Mouse (Mus musculus): ENCODE measurements around the gene Pik3r2.

Gene Pik3r2

GRCm38 (mm10) chr8:70800648-70801047, 24.1 kb upstream of the Pik3r2 start:
- DNase-seq = peak; percentile 72

DNA sequence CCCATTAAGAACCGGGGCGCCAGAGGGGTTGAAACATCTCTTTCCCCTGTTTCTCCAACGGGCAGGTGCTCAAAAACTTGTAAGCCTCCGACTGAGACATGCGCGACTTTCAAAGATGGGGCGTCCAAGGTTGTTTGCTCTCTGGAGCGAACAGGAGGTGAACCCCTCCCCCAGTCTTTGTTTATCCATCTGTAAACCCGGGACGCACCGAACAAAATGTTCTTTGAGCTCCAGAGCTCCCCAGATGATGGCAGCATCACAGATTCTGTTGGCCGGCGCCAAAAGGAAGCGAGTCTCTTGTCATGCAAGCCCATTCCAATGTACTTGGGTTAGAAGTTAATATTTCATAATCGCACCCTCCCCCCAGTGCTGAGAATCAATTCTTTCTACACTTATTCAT, 21.8 kb upstream of the Pik3r2 start:
- peak; percentile 89 for DNase-seq

DNA sequence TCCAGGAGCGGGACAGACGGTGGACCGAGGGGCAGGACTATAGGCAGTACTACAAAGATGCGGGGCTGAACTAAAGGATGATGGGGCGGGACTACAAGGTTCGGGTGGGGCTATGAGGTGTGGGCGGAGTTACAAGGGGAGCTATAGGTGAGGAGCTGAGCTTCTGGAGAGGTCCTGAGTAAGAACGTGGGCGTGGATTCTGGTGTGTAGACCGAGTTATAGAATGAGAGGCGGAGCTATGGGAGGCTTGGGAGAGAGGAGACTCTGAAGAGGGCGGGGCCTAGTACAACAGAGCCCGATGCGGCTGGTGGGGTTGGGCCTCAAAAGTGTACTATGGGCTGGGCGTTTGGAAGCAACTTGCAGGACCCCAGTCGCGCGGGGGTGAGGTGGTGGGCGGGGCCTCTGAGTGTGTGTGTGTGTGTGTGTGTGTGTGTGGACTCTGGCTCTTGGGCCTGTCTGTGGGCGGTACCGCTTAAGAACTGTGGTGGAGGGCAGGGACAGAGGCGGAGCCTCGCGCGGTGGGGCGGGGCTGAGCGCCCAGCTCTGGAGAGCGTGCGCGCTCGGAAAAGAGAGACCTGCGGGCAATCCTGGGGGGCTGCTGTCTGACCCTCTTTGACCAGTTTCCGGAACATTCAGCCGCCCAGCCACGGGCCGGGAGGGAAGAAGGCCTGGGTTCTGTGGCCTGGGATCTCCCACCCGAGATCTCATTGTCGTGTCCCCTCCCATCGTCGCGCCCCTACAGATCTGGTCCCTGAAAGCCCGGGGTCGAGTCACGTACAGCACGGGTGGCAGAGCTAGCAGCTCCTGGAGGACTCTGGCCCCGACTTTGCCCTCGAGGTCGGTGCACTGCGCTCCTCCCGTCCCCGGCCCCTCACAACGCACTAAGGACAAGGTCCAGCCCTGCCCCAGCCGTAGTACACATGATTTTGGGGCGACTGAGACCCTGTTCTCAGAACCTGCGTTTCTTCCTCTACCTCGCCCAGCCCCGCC, 20.9 kb upstream of the Pik3r2 start:
- peak; percentile 96 for DNase-seq

GRCm38 (mm10) chr8:70796403-70797080, 20.0 kb upstream of the Pik3r2 start:
- no peak for DNase-seq

- DNase-seq = no peak
Measured at GRCm38 (mm10) chr8:70795370-70795769, 18.9 kb upstream of the Pik3r2 start.

DNA sequence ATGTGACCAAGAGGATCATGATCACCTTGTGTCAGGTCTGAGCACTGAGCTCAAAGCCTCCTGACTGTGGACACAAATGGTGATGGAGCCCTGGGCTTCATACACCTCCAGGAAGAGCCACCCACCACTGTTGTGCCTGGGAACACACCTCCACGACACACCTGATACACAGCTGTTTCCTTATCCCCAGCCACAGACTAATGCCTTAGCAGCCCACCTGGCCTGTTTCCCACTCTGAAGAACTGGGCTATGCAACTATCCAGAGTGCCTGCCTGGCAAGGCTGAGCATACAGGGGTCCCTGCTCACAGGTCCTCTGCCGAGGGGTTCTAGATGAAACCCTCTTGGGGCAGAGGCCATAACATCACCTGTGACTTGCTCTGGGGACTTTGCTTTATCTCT, 17.7 kb upstream of the Pik3r2 start:
- DNase-seq = no peak

DNA sequence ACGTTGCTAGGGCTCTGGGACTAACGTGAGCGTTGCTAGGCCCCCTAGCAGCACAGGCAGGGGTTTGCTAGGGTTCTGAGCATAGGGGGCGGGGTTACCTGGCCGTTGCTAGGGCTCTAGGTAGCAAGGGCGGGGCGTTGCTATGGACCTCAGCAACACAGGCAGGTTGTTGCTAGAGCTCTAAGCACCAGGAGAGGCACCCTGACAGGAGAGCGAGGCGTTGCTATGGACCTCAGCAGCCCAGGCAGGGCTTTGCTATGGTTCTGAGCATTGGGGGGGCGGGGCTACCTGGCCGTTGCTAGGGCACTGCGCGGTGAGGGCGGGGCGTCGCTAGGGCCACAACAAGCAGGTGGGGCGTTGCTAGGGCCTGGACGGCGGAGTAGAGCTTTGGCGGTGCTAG, 16.2 kb upstream of the Pik3r2 start:
- DNase-seq = no peak

DNA sequence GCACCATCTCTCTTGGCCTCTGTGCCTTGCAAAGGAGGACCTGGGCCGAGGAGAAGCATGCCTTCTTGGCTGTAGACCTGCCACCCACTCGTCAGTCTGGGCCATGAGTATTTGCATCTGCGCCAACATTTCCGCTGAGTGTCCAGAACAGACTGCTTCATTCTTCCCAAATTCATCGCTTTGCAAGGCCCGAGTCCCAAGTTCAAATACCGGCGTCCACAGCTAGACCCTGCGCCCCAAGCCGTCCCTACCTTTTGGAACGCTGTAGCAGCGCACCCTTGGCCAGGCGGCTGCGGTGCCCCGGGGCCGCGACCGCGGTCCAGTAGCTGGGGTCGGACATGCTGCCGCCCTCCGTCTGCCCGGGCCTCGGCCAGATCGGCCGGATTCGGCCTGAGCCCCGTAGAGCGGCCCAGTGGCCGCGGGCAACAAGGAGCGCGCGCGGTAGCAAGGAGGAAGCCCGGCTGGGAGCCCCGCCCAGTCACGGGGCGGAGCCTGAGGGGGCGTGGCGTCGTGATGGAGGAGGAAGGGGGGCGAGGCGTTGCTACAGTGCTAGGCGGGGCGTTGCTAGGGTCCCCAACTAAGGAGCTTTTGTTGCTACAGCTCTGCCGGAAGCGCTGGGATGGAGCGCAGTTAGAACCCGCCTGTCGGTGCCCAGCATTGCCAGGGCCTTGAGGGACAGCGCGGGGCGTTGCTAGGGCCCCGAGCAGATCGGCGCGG, 15.6 kb upstream of the Pik3r2 start:
- peak; percentile 98 for DNase-seq

- DNase-seq = peak; percentile 80
Measured at GRCm38 (mm10) chr8:70791294-70791701, 14.8 kb upstream of the Pik3r2 start.

- no peak for DNase-seq
Measured at GRCm38 (mm10) chr8:70790846-70791245, 14.3 kb upstream of the Pik3r2 start.

DNA sequence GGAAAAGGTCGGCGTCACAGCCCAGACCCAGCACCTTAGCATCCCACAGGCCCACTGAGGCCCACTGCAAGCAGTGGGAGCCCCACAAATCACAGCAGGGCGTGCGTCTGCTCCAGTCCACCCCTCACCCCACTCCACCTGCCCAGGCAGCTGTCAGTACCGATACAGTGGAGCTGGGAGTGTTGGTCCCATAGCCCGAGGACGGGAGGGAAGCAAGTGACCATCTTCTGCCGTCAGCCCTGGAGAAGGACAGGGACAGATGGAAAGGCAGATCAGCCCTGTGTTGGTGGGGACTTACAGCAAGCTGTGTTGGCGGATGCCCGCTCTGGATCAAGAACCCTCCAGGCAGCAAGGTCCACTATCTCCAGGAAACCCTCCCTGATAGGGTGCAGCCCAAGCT, 12.5 kb upstream of the Pik3r2 start:
- DNase-seq = no peak

GRCm38 (mm10) chr8:70787941-70788667, 11.6 kb upstream of the Pik3r2 start:
- no peak for DNase-seq

- no peak for DNase-seq
Measured at GRCm38 (mm10) chr8:70787051-70787445, 10.5 kb upstream of the Pik3r2 start.

- no peak for DNase-seq
Measured at GRCm38 (mm10) chr8:70786291-70787050, 10.0 kb upstream of the Pik3r2 start.

DNA sequence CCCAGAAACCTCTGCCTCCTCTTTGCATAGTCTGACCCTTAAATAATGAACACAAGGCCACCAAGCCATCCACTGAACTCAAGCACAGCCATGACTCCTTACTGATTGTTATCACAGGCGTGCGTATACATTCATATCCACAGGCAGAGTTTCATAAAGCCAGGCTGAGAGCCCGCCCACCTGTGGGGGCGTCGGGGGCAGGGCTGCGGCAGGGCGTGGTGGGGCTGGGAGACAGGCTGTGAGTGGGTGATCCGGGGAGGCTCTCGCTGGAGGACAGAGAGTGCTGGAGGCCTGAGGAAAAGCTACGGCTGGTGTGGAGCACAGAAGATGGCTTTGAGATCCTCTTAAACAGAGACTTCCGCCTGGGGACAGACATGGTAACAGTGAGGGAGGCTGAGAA, 3.6 kb upstream of the Pik3r2 start:
- DNase-seq = no peak

GRCm38 (mm10) chr8:70775851-70776495, 540 bp downstream of the Pik3r2 start:
- no peak for DNase-seq

GRCm38 (mm10) chr8:70775227-70775626, 1.3 kb downstream of the Pik3r2 start:
- no peak for DNase-seq

DNA sequence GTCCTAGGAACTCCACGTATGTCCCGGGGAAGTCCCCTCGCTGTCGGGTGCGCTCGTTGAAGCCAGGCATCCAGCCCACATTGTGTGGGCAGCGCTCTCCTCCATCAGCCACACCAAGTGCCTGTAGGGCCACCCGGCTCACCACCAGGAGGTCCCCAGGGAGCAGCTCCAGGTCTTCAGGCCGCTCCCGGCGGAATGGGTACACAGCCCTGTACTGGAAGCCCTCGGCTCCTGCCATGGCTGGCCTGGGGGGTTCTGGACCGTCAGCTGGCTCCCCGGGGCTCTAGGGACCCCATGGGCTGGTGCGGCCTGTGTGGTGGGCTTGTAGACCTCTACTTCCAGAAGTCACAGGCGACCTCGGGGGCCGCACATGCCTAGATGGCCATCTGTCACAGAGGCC, 1.8 kb downstream of the Pik3r2 start:
- no peak for DNase-seq

DNA sequence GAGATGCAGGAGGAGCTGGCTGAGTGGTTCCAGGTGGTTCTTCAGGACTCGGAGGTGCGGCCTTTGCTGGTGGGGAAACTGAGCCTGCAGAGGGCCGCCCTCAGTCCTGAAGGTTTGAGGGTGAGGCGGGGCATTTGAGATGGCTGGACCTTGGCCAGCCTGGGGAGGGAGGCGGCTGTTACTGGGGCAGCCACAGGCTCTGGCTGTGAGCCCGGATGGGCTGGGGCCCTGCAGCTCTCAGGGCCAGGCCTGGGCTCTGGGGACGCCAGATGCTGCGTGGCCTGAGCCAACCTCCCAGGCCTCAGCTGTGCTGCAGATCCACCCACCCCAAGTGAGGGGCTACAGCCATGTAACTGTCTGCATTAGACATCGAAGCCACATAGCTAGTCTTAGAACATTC, 2.7 kb downstream of the Pik3r2 start:
- DNase-seq = peak; percentile 86

DNA sequence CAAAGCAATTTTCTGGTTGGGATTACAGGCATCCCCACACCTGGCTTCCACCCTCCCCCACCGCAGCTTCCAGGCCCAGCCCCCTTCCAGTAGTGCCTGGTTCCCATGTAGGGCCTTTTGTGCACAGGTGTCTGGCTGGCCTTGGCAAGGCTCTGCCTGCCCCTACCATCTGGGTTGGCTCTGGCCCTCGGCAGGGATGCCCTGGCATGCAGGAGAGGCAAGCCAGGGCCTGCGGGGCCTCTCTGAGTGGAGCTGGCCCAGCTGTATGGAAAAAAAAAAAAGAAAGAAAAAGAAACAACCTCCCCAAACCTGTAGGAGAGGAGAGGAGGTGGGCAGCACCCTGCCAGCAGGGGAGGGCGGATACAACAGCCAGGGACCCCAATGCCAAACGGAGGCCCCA, 3.1 kb downstream of the Pik3r2 start:
- no peak for DNase-seq

DNA sequence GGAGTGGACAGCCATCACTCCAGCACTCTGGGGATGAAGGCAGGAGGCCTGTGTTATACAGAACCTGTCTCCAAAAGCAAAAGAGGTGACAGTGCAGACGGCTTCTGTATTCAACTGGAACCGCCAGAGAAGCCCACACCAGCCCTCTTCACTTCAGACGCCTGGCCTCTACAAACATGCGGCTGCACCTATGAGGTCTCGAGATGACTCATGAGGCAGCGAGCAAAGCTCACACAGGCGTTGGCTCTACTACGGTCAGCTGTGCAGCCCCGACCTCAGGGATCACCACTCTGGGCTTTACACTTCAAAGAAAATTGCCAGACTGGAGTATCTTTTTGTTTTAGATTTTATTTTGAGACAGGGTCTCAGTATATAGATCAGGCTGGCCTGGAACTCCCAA, 3.6 kb downstream of the Pik3r2 start:
- DNase-seq = no peak
